Mouse (Mus musculus) neural tube, embryonic 11.5 days (tissue): ENCODE measurements at regions not wholly inside any gene's neighbourhood (a gene's known extent, or its start where the extent isn't known, plus 50 kb on each side); places are given as distances from the start of the nearest gene placed in this dataset.
"Not testable (repeated sequence)": the region's sequence is repeated elsewhere in the genome, so short reads cannot be mapped to it uniquely, and the experiment has no call there.

Experiments
- ATAC-seq: fragments of 200-750 bp; cut with Nextera tagmentation; 2 replicates; pipeline ENCODE4 v1.8.0; 2017; ENCODE audit warnings: moderate number of reproducible peaks, mild to moderate bottlenecking, moderate TSS enrichment, moderate library complexity; ENCODE audit not compliant: insufficient read depth, low FRiP score, low TSS enrichment
- DNase-seq: peaks from one replicate; pipeline ENCODE4 v3.0.0-alpha.2; 2015; ENCODE audit warnings: low spot score
- H3K27ac ChIP-seq: fragments of 300-500 bp; sonication (generic); 2 replicates; pipeline ENCODE4 v1.5.1; 2014; ENCODE audit warnings: low read depth, mild to moderate bottlenecking, low read length
- H3K27me3 ChIP-seq: fragments of 300-500 bp; sonication (generic); 2 replicates; pipeline ENCODE4 v1.6.1; 2014; ENCODE audit warnings: mild to moderate bottlenecking, low read length, mixed read lengths; ENCODE audit not compliant: control insufficient read depth, insufficient read depth
- H3K36me3 ChIP-seq: fragments of 300-500 bp; sonication (generic); 2 replicates; pipeline ENCODE4 v1.6.1; 2014; ENCODE audit warnings: mild to moderate bottlenecking, low read length, moderate library complexity, mixed read lengths; ENCODE audit not compliant: control insufficient read depth, insufficient read depth
- H3K4me1 ChIP-seq: fragments of 300-500 bp; sonication (generic); 2 replicates; pipeline ENCODE4 v1.6.1; 2014; ENCODE audit warnings: low read length, mixed read lengths; ENCODE audit not compliant: control insufficient read depth, insufficient read depth
- H3K4me2 ChIP-seq: fragments of 300-500 bp; sonication (generic); 2 replicates; pipeline ENCODE4 v1.6.1; 2014; ENCODE audit warnings: low read depth, mild to moderate bottlenecking, moderate library complexity
- H3K4me3 ChIP-seq: fragments of 300-500 bp; sonication (generic); 2 replicates; pipeline ENCODE4 v1.5.1; 2014; ENCODE audit warnings: low read depth, low read length
- H3K9ac ChIP-seq: fragments of 300-500 bp; sonication (generic); 2 replicates; pipeline ENCODE4 v1.6.1; 2014; ENCODE audit warnings: mild to moderate bottlenecking, low read length
- H3K9me3 ChIP-seq: fragments of 300-500 bp; sonication (generic); 2 replicates; pipeline ENCODE4 v1.6.1; 2016; ENCODE audit warnings: low read length; ENCODE audit not compliant: control insufficient read depth
- WGBS: fragments of 180-500 bp; shearing (Covaris S2); extraction: QIAGEN DNeasy Blood & Tissue Kit; methylation state at CpG from one replicate; pipeline ENCODE4 v1.1.7; 2014; 5-methylcytosine and 5-hydroxymethylcytosine counted together

GRCm38 (mm10) chr12:113701841-113702240 is 158.1 kb downstream of the Adam6a start:
- not testable (repeated sequence) for H3K4me1 ChIP-seq, H3K9me3 ChIP-seq, H3K9ac ChIP-seq, ATAC-seq, H3K27me3 ChIP-seq, DNase-seq, H3K27ac ChIP-seq, H3K4me2 ChIP-seq, H3K4me3 ChIP-seq, H3K36me3 ChIP-seq
- 54% methylated on average over 5 of the region's 5 CpGs for WGBS

GRCm38 (mm10) chr12:113716406-113716805 is 172.7 kb downstream of the Adam6a start:
- not testable (repeated sequence) for H3K4me3 ChIP-seq, DNase-seq, H3K4me1 ChIP-seq, H3K27me3 ChIP-seq, H3K36me3 ChIP-seq, ATAC-seq, H3K4me2 ChIP-seq, H3K9me3 ChIP-seq, H3K27ac ChIP-seq, H3K9ac ChIP-seq
- 0% methylated on average over 1 of the region's 1 CpGs for WGBS

DNA sequence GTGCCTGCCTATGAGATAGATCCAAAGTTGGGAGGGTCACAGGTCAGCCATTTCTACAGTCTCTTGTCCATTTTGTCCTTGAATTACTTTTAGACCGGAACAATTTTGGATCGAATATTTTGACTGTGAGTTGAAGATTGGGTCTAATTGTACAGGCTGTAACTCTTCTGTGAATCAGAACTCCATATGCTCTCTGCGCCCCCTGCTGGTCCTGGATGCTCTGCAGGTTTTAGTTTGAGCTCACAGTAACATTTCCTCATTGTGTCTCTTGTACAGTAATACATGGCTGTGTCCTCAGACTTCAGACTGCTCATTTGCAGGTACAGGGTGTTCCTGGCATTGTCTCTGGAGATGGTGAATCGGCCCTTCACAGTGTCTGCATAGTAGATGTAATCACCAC is 192.1 kb downstream of the Adam6a start:
- Histone ChIP-seq H3K27ac (no peak overlapping the region), H3K9ac (no peak overlapping the region), H3K27me3 (no peaks in the 10 kb centered on the region), H3K36me3 (no peaks in the 10 kb centered on the region), H3K4me2 (no peak overlapping the region), H3K4me3 (no peak overlapping the region), H3K9me3 (peaks cover 2% of the 10 kb centered on the region), H3K4me1 (no peaks in the 10 kb centered on the region)
- ATAC-seq (no peak), DNase-seq (no peak)
- 67% methylated on average over 4 of the region's 4 CpGs for WGBS

- no peak overlapping the region for H3K4me3 ChIP-seq
- H3K27ac ChIP-seq, result no peak overlapping the region
- H3K36me3 ChIP-seq, result no peaks in the 10 kb centered on the region
- no peak overlapping the region for H3K9ac ChIP-seq
- H3K4me1 ChIP-seq, result no peaks in the 10 kb centered on the region
- DNase-seq, result no peak
- H3K27me3 ChIP-seq, result no peaks in the 10 kb centered on the region
- no peaks in the 10 kb centered on the region for H3K9me3 ChIP-seq
- 58% methylated on average over 1 of the region's 1 CpGs for WGBS
- no peak for ATAC-seq
- H3K4me2 ChIP-seq, result no peak overlapping the region
Observed at GRCm38 (mm10) chr12:113746277-113746676, 202.6 kb downstream of the Adam6a start.

DNA sequence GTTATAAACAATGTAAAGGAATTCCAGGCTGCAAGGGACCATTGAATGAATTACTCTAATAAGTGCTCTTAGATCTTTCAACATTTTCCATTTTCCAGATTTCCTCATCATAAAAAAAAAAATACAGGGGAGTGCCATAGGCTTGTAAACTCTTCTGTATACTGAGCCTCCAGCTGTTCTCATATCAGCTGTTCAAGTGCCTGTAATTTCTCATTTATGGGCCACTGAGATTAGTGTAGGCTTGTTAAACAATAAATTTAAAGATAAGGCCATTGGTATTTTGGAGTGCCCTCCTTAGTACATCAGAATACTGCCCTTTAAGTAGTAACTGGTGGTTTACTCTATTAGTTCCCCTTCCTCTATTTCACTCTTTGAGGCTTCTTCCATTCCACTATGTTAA is 204.3 kb downstream of the Adam6a start:
- Histone ChIP-seq H3K36me3 (no peaks in the 10 kb centered on the region), H3K27me3 (no peaks in the 10 kb centered on the region), H3K27ac (no peak overlapping the region), H3K9me3 (no peaks in the 10 kb centered on the region), H3K4me1 (no peaks in the 10 kb centered on the region), H3K9ac (no peak overlapping the region), H3K4me2 (no peak overlapping the region), H3K4me3 (no peak overlapping the region)
- no peak for DNase-seq
- no peak for ATAC-seq

GRCm38 (mm10) chr12:113769587-113769986 is 225.9 kb downstream of the Adam6a start:
- Histone ChIP-seq H3K4me3 (no peak overlapping the region), H3K4me1 (no peaks in the 10 kb centered on the region), H3K36me3 (no peaks in the 10 kb centered on the region), H3K27ac (no peak overlapping the region), H3K9me3 (no peaks in the 10 kb centered on the region), H3K27me3 (no peaks in the 10 kb centered on the region), H3K9ac (no peak overlapping the region), H3K4me2 (no peak overlapping the region)
- DNase-seq (no peak), ATAC-seq (no peak)
- WGBS, result 73% methylated on average over 1 of the region's 1 CpGs

DNA sequence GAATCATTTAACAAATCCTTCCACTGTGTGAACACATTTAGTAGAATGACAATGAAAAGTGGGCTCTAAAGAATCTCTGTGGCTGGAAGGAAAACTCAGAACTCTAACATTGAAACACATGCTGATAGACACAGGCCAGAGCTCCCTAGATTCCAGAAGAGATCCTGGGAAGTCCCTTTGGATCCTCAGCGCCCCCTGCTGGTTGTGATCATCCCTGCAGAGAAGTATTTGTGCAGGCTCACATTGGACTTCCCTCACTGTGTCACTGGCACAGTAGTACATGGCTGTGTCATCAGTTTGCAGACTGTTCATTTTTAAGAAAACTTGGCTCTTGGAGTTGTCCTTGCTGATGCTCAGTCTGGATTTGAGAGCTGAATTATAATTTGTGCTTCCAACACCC is 252.2 kb downstream of the Adam6a start:
- WGBS, result 0% methylated on average over 1 of the region's 1 CpGs
- H3K27me3 ChIP-seq, H3K4me2 ChIP-seq, H3K27ac ChIP-seq, DNase-seq, H3K9me3 ChIP-seq, H3K36me3 ChIP-seq, H3K4me3 ChIP-seq, ATAC-seq, H3K9ac ChIP-seq, H3K4me1 ChIP-seq: not testable (repeated sequence)

GRCm38 (mm10) chr12:113826377-113826776 is 282.7 kb downstream of the Adam6a start:
- H3K4me2 ChIP-seq, result no peak overlapping the region
- no peak overlapping the region for H3K27ac ChIP-seq
- WGBS, result 56% methylated on average over 5 of the region's 5 CpGs
- H3K9me3 ChIP-seq, result peaks cover 11% of the 10 kb centered on the region; the same call in 1 of the 2 replicates
- H3K4me3 ChIP-seq, result no peak overlapping the region
- DNase-seq, result no peak
- H3K27me3 ChIP-seq, result no peaks in the 10 kb centered on the region
- ATAC-seq, result no peak
- no peak overlapping the region for H3K9ac ChIP-seq
- no peaks in the 10 kb centered on the region for H3K4me1 ChIP-seq
- H3K36me3 ChIP-seq, result no peaks in the 10 kb centered on the region

GRCm38 (mm10) chr12:113858893-113859292 is 315.2 kb downstream of the Adam6a start:
- H3K27ac ChIP-seq, result no peak overlapping the region
- no peaks in the 10 kb centered on the region for H3K9me3 ChIP-seq
- H3K27me3 ChIP-seq, result no peaks in the 10 kb centered on the region
- no peaks in the 10 kb centered on the region for H3K36me3 ChIP-seq
- ATAC-seq (no peak; the same call in 1 of the 2 replicates), DNase-seq (no peak)
- no peak overlapping the region for H3K4me2 ChIP-seq
- H3K4me1 ChIP-seq, result no peaks in the 10 kb centered on the region
- H3K9ac ChIP-seq, result no peak overlapping the region
- 48% methylated on average over 4 of the region's 4 CpGs for WGBS
- no peak overlapping the region for H3K4me3 ChIP-seq
